Mouse (Mus musculus): ENCODE data around the gene Chtop. TPM values are rescaled to one million over a fixed set of nuclear protein-coding genes. Genes with fewer than 3 reads are reported as not detected.

The Chtop gene
- polyA plus RNA-seq, 1 experiment from 2014 or later, result 151 TPM

- Histone ChIP-seq H3K4me3 (ENCODE audit: low read depth, low read length) (peak within 1 kb of the TSS; percentile 83), H3K9me3 (ENCODE audit: control insufficient read depth, low read length) (no peaks in the 10 kb centered on the region), H3K36me3 (ENCODE audit: control insufficient read depth, insufficient read depth, low read length) (peaks cover 10% of the 10 kb centered on the region; the same call in 1 of the 2 replicates), H3K27ac (ENCODE audit: low read depth, low read length) (peak within 1 kb of the TSS; percentile 90), H3K27me3 (ENCODE audit: control insufficient read depth, insufficient read depth, low read length) (no peaks in the 10 kb centered on the region), H3K4me2 (ENCODE audit: low read depth, low read length, severe bottlenecking) (peak within 1 kb of the TSS; percentile 85), H3K4me1 (replicated peaks; ENCODE audit: control insufficient read depth, insufficient read depth, low read length) (peaks cover 3% of the 10 kb centered on the region; the same call in 1 of the 2 replicates), H3K9ac (ENCODE audit: low read length) (peak within 1 kb of the TSS; percentile 93)
- DNase-seq (ENCODE audit: low spot score) (peak; percentile 97), ATAC-seq (replicated peaks; ENCODE audit: low FRiP score) (peak; percentile 100)
- WGBS, result under 1% methylated on average over 45 of the region's 45 CpGs
These were observed 33.3 kb downstream of the Chtop start, which contains the start of gene Ilf2 for GRCm38 (mm10) chr3:90475831-90476611. Gene Ilf2, plus strand, starts transcription at chr3:90476126.

GRCm38 (mm10) chr3:90475151-90475830 is 34.0 kb downstream of the Chtop start:
- WGBS, result 42% methylated on average over 15 of the region's 16 CpGs
- peak overlapping the region; percentile 37; the same call in 1 of the 2 replicates for H3K4me2 ChIP-seq (ENCODE audit: low read depth, low read length, severe bottlenecking)

GRCm38 (mm10) chr3:90472213-90472612 is 37.1 kb downstream of the Chtop start:
- no peak for DNase-seq (ENCODE audit: low spot score)

More at GRCm38 (mm10) chr3:90475151-90475830, 34.0 kb downstream of the Chtop start:
- ATAC-seq (replicated peaks; ENCODE audit: low FRiP score) (peak; percentile 34), DNase-seq (ENCODE audit: low spot score) (no peak)
- Histone ChIP-seq H3K27me3 (ENCODE audit: control insufficient read depth, insufficient read depth, low read length) (no peaks in the 10 kb centered on the region), H3K4me1 (replicated peaks; ENCODE audit: control insufficient read depth, insufficient read depth, low read length) (peaks cover 3% of the 10 kb centered on the region; the same call in 1 of the 2 replicates), H3K36me3 (ENCODE audit: control insufficient read depth, insufficient read depth, low read length) (peaks cover 4% of the 10 kb centered on the region; the same call in 1 of the 2 replicates), H3K9ac (ENCODE audit: low read length) (no peak overlapping the region), H3K27ac (ENCODE audit: low read depth, low read length) (no peak overlapping the region), H3K9me3 (ENCODE audit: control insufficient read depth, low read length) (no peaks in the 10 kb centered on the region), H3K4me3 (ENCODE audit: low read depth, low read length) (no peak overlapping the region; the same call in 1 of the 2 replicates)

DNA sequence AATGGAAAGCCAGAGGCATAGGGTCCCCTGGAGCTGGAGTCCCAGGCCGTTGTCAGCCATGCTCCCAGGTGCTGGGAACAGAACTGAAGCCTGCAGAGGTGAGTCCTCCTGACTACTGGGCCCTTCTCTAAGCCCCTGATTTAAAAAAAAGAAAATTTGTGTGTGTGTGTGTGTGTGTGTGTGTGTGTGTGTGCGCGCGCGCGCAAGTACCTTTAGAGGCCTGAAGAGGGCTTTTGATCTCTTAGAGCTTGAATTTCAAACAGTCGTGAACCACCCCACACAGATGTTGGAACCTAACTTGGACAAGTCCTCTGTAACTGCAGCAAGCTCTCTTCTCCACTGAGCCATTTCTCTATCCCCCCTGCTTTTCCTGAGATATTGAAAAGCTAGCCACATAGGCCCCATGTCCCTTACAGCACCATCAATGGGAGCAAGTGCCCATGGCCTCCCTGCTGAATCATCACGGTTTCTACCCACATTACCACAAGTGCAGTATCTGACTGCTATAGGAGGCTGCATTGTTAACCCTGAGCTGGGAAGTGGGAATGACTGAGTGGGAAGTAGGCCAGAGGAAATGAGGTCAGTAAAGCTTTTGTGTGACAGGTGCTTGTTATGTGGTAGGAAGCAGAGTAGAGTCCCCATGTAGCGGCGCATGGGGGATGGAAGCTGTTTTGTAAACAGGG is 41.5 kb downstream of the Chtop start:
- peaks cover 9% of the 10 kb centered on the region; the same call in 1 of the 2 replicates for H3K4me1 ChIP-seq (replicated peaks; ENCODE audit: control insufficient read depth, insufficient read depth, low read length)
- DNase-seq (ENCODE audit: low spot score) (no peak), ATAC-seq (replicated peaks; ENCODE audit: low FRiP score) (no peak)
- peaks cover 33% of the 10 kb centered on the region for H3K27me3 ChIP-seq (ENCODE audit: control insufficient read depth, insufficient read depth, low read length)
- no peak overlapping the region for H3K27ac ChIP-seq (ENCODE audit: low read depth, low read length)
- H3K9ac ChIP-seq (ENCODE audit: low read length), result no peak overlapping the region
- no peak overlapping the region for H3K4me2 ChIP-seq (ENCODE audit: low read depth, low read length, severe bottlenecking)
- no peak overlapping the region for H3K4me3 ChIP-seq (ENCODE audit: low read depth, low read length)
- H3K36me3 ChIP-seq (ENCODE audit: control insufficient read depth, insufficient read depth, low read length), result no peaks in the 10 kb centered on the region
- no peaks in the 10 kb centered on the region for H3K9me3 ChIP-seq (ENCODE audit: control insufficient read depth, low read length)
- 95% methylated on average over 10 of the region's 10 CpGs for WGBS

More at GRCm38 (mm10) chr3:90472213-90472612, 37.1 kb downstream of the Chtop start:
- H3K4me2 ChIP-seq (ENCODE audit: low read depth, low read length, severe bottlenecking), result no peak overlapping the region
- no peak overlapping the region for H3K4me3 ChIP-seq (ENCODE audit: low read depth, low read length)
- ATAC-seq (replicated peaks; ENCODE audit: low FRiP score), result no peak
- H3K9me3 ChIP-seq (ENCODE audit: control insufficient read depth, low read length), result no peaks in the 10 kb centered on the region
- 35% methylated on average over 3 of the region's 3 CpGs for WGBS
- no peaks in the 10 kb centered on the region for H3K27me3 ChIP-seq (ENCODE audit: control insufficient read depth, insufficient read depth, low read length)
- H3K4me1 ChIP-seq (replicated peaks; ENCODE audit: control insufficient read depth, insufficient read depth, low read length), result peaks cover 3% of the 10 kb centered on the region; the same call in 1 of the 2 replicates
- H3K9ac ChIP-seq (ENCODE audit: low read length), result no peak overlapping the region
- H3K36me3 ChIP-seq (ENCODE audit: control insufficient read depth, insufficient read depth, low read length), result no peaks in the 10 kb centered on the region
- H3K27ac ChIP-seq (ENCODE audit: low read depth, low read length), result no peak overlapping the region

DNA sequence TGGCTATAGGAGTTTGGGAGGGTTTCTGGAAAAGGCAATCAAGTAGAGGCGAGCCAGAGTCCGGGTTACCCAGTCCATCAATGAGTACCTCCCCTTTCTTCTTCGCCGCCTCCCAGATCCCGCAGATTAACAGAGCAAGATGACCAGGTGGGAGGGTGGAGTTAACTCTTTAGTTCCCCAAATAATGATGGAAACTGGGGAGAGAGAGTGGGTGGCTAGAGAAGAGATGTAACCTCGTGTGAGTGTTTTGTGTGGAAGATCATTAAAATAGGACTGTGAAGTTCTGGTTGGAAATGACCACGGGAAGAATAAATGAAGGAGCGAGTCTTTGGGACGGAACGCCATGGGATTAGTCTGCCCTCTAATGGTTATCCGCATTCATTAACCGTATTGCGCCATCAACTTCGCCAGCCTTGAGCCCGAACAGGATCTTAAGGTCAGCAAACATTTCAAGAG is 43.0 kb downstream of the Chtop start:
- H3K9ac ChIP-seq (ENCODE audit: low read length), result no peak overlapping the region

GRCm38 (mm10) chr3:90465686-90466310 is 43.5 kb downstream of the Chtop start, which contains the start of gene Npr1:
Gene Npr1, minus strand, starts transcription at chr3:90465866.
- peak within 1 kb of the TSS; percentile 29 for H3K9ac ChIP-seq (ENCODE audit: low read length)
- DNase-seq (ENCODE audit: low spot score), result peak; percentile 73
- peaks cover 9% of the 10 kb centered on the region; the same call in 1 of the 2 replicates for H3K4me1 ChIP-seq (replicated peaks; ENCODE audit: control insufficient read depth, insufficient read depth, low read length)
- 2% methylated on average over 21 of the region's 49 CpGs for WGBS
- H3K27me3 ChIP-seq (ENCODE audit: control insufficient read depth, insufficient read depth, low read length), result peaks cover 39% of the 10 kb centered on the region
- H3K36me3 ChIP-seq (ENCODE audit: control insufficient read depth, insufficient read depth, low read length), result no peaks in the 10 kb centered on the region
- peak within 1 kb of the TSS; percentile 41 for H3K4me3 ChIP-seq (ENCODE audit: low read depth, low read length)
- peak within 1 kb of the TSS; percentile 77 for H3K4me2 ChIP-seq (ENCODE audit: low read depth, low read length, severe bottlenecking)
- H3K27ac ChIP-seq (ENCODE audit: low read depth, low read length), result no peak within 1 kb of the TSS
- H3K9me3 ChIP-seq (ENCODE audit: control insufficient read depth, low read length), result no peaks in the 10 kb centered on the region
- ATAC-seq (replicated peaks; ENCODE audit: low FRiP score), result peak; percentile 54

More for the DNA sequence above, 43.0 kb downstream of the Chtop start:
- peak overlapping the region; percentile 77 for H3K4me2 ChIP-seq (ENCODE audit: low read depth, low read length, severe bottlenecking)
- peaks cover 9% of the 10 kb centered on the region; the same call in 1 of the 2 replicates for H3K4me1 ChIP-seq (replicated peaks; ENCODE audit: control insufficient read depth, insufficient read depth, low read length)
- ATAC-seq (replicated peaks; ENCODE audit: low FRiP score), result peak; percentile 56
- H3K27me3 ChIP-seq (ENCODE audit: control insufficient read depth, insufficient read depth, low read length), result peaks cover 39% of the 10 kb centered on the region
- DNase-seq (ENCODE audit: low spot score), result no peak
- no peaks in the 10 kb centered on the region for H3K36me3 ChIP-seq (ENCODE audit: control insufficient read depth, insufficient read depth, low read length)
- peak overlapping the region; percentile 41 for H3K4me3 ChIP-seq (ENCODE audit: low read depth, low read length)
- no peaks in the 10 kb centered on the region for H3K9me3 ChIP-seq (ENCODE audit: control insufficient read depth, low read length)
- no peak overlapping the region for H3K27ac ChIP-seq (ENCODE audit: low read depth, low read length)
- under 1% methylated on average over 15 of the region's 15 CpGs for WGBS

GRCm38 (mm10) chr3:90465081-90465685 is 44.1 kb downstream of the Chtop start:
- H3K36me3 ChIP-seq (ENCODE audit: control insufficient read depth, insufficient read depth, low read length), result no peaks in the 10 kb centered on the region
- H3K9ac ChIP-seq (ENCODE audit: low read length), result peak overlapping the region; percentile 29
- peak; percentile 70 for DNase-seq (ENCODE audit: low spot score)
- peaks cover 9% of the 10 kb centered on the region; the same call in 1 of the 2 replicates for H3K4me1 ChIP-seq (replicated peaks; ENCODE audit: control insufficient read depth, insufficient read depth, low read length)
- peak overlapping the region; percentile 77 for H3K4me2 ChIP-seq (ENCODE audit: low read depth, low read length, severe bottlenecking)
- H3K9me3 ChIP-seq (ENCODE audit: control insufficient read depth, low read length), result no peaks in the 10 kb centered on the region
- peaks cover 39% of the 10 kb centered on the region for H3K27me3 ChIP-seq (ENCODE audit: control insufficient read depth, insufficient read depth, low read length)
- ATAC-seq (replicated peaks; ENCODE audit: low FRiP score), result peak; percentile 32
- peak overlapping the region; percentile 41 for H3K4me3 ChIP-seq (ENCODE audit: low read depth, low read length)
- WGBS, result 2% methylated on average over 75 of the region's 75 CpGs
- no peak overlapping the region for H3K27ac ChIP-seq (ENCODE audit: low read depth, low read length)
